Mouse (Mus musculus) CH12.LX (cell line): Measurements from ENCODE around the gene Mboat1.

Experiments used
- CTCF ChIP-seq, 2 experiments: IDR thresholded peaks in 1 of 2; conservative IDR thresholded peaks in 1 of 2; 2 replicates each; pipeline ENCODE4 v1.5.1; 2011 to 2012; ENCODE audit warnings: low read depth in 2 of 2, low read length in 2 of 2, improper control_type of control experiment in 1 of 2, inconsistent platforms in 1 of 2, mild to moderate bottlenecking in 1 of 2, moderate library complexity in 1 of 2
- ELF1 ChIP-seq: IDR thresholded peaks from 2 replicates; pipeline ENCODE4 v1.6.1; 2014; ENCODE audit warnings: low read depth, mild to moderate bottlenecking, inconsistent platforms, low read length, improper control_type of control experiment
- ETS1 ChIP-seq: conservative IDR thresholded peaks from 2 replicates; pipeline ENCODE4 v1.6.1; 2012; ENCODE audit warnings: low read depth, mild to moderate bottlenecking, inconsistent platforms, low read length, improper control_type of control experiment, moderate library complexity
- MAFK ChIP-seq: IDR thresholded peaks from 2 replicates; pipeline ENCODE4 v1.6.1; 2011; ENCODE audit warnings: low read length, improper control_type of control experiment; ENCODE audit not compliant: insufficient replicate concordance
- MAX ChIP-seq: IDR thresholded peaks from 2 replicates; pipeline ENCODE4 v1.6.1; 2011; ENCODE audit warnings: low read length, improper control_type of control experiment
- NELFE ChIP-seq: IDR thresholded peaks from 2 replicates; pipeline ENCODE4 v1.6.1; 2011; ENCODE audit warnings: low read depth, low read length, improper control_type of control experiment
- USF1 ChIP-seq: IDR thresholded peaks from 2 replicates; pipeline ENCODE4 v1.6.1; 2014; ENCODE audit warnings: low read depth, mild to moderate bottlenecking, inconsistent platforms, low read length, improper control_type of control experiment
- ZNF384 ChIP-seq: IDR thresholded peaks from 2 replicates; pipeline ENCODE4 v1.6.1; 2012; ENCODE audit warnings: low read depth, low read length, improper control_type of control experiment, inconsistent platforms

GRCm38 (mm10) chr13:30224659-30225058, 88.4 kb downstream of the Mboat1 start:
- TF ChIP-seq MAX (no peak), CTCF (conservative IDR thresholded peaks at IDR 0.05 in 1 of 2, IDR thresholded peaks at IDR 0.05 in 1 of 2; ENCODE audit: low read depth in 2 of 2, low read length in 2 of 2) (peak in 1 of 2 experiments; percentile 63; a peak in 2 of 4 replicates), MAFK (no peak), NELFE (no peak), ZNF384 (no peak), ETS1 (no peak), ELF1 (no peak), USF1 (no peak)
